Mouse (Mus musculus): ENCODE measurements around the gene Rab44.

Rab44 gene

DNA sequence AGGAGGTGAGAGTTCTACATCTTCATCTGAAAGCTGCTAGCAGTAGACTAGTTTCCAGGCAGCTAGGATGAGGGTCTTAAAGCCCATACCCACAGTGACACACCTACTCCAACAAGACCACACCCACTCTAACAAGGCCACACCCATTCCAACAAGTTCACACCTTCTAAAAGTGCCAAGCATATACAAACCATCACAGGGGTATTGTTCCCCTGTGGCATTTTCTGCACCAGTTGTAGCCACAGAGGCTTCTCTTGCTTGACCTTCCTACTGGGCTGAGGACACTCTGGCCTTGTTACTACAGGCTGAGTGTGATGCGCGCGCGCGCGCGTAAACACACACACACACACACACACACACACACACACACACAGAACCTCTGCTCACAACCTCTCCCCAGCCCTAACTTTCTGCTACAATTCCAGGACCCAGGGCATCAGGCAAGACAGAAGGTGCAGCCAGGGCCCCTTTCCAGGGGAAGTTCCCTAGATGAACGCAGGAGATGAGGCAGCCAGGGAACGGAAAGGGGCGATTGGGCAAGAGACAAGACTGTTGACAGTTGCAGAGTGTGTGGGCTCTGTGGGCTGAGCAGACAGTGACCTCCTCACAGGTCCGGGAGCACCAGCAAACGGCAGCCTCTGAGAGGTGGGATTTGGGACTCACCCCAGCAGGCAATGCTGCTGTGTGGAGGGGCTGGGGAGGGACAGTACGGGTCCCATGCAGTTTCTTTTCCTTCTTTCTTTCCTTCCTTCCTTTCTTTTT lies at the start of gene Rab44:
Gene Rab44, plus strand, starts transcription at position 555 of the 762 bp plus-strand sequence.
- no peak for TF ChIP-seq GATA4 (IDR thresholded peaks at IDR 0.05; ENCODE audit: insufficient replicate concordance, low read length)

DNA sequence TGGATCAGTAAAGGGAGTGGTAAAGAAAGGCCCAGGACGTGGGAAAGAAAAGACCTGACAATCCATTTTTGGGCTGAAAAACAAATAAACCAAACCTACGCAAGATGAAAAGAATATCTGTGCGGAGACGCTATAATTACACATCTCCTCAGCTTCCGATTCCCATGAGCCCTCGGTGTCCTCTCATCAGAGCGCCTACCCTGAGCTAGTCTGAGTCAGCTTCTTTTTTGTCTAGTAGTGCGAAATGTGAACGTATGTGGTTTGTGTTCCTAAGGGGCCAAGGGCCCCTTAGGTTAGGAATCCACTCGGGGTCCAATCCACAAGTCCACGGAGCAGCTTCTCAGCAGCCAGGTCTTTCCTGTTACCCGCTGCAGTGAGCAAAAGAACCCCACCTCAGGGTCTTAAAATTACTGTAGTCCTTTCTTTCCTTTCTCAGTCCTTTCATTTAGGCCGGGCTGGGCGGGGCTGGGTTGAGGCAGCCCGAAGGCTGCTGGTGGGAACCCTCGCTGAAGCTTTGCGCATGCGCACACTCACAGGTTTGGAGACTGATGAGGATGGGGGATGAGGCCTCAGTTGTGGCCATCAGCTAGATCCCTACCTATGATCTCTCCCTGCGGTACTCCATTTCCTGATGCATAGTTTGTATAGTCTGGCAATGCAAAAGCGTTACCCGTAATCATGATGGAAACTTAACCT lies 48.6 kb upstream of the Rab44 start:
- no peak for TF ChIP-seq GATA4 (IDR thresholded peaks at IDR 0.05; ENCODE audit: insufficient replicate concordance, low read length)

DNA sequence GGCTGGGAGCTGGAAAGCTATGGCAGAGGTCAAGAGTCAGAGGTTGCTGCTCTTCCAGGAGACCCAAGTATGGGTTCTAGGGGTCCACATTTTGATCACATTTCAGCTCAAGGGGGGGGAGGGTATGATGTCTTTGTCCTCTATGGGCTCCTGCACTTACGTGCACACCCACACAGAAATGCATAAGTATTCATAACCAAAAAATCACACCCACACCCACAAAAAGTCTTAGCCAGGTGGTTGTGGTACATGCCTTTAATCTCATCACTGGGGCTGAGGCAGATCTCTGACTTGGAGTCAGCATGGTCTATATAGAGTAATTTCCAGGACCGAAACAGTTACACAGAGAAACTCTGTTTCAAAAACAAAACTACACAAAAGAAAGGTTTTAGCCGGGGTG lies 48.0 kb upstream of the Rab44 start:
- no peak for TF ChIP-seq GATA4 (IDR thresholded peaks at IDR 0.05; ENCODE audit: insufficient replicate concordance, low read length)

DNA sequence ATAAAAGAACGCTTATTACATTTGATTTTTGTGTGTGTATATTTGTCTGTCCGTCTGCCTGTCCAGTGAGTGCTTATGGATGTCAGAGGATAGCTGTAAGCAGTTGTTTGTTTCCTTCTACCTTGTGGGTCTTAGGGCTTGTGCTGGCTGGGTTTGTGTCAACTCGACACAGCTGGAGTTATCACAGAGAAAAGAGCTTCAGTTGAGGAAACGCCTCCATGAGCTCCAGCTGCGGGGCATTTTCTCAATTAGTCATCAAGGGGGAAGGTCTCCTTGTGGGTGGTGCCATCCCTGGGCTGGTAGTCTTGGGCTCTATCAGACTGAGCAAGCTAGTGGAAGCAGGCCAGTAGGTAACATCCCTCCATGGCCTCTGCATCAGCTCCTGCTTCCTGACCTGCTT lies 46.1 kb upstream of the Rab44 start:
- no peak for TF ChIP-seq GATA4 (IDR thresholded peaks at IDR 0.05; ENCODE audit: insufficient replicate concordance, low read length)

DNA sequence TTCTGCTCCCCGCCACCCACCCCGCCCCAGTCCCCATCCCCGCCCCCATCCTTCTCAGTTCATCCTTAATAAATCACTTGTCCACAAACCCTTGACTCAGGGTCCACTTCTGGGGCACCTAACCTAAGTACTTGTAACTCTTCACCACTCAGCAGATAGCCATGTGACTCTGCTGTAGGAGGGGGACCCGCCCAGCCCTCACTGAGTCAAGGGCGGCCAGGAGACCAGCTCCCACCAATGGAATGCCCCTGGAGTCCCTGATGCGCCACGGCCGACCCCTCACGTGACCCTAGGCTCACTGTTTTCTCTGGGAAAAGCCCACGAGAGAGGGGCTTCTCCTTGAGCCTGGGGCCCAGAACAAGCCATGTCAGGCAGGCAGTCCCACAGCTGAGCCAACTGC lies 44.9 kb upstream of the Rab44 start:
- no peak for TF ChIP-seq GATA4 (IDR thresholded peaks at IDR 0.05; ENCODE audit: insufficient replicate concordance, low read length)

DNA sequence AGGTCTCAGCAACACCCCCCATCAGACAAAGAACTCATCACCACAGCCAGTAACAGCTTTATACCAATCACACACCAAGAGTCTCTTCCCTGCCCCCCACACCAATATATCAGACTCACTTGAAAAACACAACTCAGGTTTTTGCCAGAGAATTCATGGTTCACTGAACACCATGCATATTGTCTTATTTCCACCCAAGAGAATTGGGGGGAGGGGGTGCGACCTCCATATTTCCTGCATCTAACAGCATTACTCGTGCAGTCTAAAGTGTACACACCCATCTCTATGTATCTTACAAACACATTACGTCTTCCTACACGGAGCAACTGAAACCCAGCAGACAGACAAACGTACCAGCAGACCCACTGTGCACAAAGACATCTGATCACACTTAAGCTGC lies 42.1 kb upstream of the Rab44 start:
- TF ChIP-seq GATA4 (IDR thresholded peaks at IDR 0.05; ENCODE audit: insufficient replicate concordance, low read length): no peak

DNA sequence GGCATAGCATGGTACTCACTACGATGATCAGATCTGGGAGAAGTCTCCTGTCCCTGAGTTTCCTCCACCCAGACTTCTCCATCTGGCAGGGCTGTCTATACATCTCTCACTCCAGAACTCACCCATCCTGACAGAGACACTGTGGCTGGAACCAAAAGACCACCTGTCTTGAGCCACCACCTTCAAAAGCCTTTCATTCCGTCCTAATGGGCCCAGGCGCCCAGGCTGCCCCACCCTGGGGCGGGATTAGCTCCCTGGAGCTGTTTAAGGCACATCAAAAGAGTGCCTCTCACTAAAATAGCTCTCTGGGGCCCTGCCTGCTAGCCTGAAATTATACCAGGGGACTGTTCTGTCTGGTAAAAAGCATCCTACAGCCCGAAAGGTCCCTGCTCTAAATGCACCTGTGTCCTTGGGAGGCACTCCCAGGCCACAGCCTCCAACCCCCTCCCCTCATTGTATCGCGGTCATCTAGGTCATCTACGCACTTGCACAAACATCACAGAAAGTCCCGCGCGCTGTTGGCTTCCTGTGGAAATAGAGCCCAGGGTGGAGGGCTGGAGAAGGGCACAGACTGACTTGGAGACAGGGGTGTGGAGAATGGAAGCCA lies 41.1 kb upstream of the Rab44 start:
- no peak for TF ChIP-seq GATA4 (IDR thresholded peaks at IDR 0.05; ENCODE audit: insufficient replicate concordance, low read length)

DNA sequence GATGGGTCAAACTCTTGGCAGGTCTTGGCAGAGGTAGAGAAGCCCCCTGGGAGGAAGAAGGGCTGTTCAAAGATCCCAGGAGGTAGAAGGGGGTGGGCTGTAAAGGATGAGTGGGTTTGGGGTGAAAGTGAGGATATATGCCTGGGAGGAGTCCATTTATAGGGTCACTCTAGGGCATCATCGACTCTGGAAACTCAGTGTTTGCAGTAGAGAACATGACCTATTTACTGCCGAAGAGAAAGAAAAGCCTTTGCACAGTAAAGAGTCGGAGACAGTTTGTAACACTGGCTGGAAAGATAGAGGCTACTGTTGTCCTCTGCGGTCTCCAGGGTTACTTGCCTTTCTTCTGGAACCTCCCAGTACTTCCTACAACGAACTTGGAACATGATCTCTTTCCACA lies 40.6 kb upstream of the Rab44 start:
- TF ChIP-seq GATA4 (IDR thresholded peaks at IDR 0.05; ENCODE audit: insufficient replicate concordance, low read length): no peak

DNA sequence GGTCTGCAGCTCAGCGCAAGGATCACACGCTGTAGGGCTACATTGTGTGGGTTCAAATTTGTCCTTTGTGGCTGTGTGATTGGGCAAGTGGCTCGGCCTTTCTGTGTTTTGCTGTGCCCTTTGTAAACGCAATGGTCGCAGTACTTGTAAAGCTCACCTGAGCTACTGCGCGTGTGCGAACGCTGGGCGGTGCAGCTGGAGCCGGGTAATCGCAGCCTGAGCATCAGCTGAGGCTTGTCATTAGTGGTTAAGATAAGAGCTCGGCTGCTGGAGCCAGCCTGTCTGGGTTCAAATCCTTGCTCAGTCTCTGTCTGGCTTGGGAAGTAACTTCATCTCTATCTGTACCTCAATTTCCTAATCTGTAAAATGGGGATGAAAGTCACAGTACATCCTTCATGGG lies 39.9 kb upstream of the Rab44 start:
- TF ChIP-seq GATA4 (IDR thresholded peaks at IDR 0.05; ENCODE audit: insufficient replicate concordance, low read length): no peak

DNA sequence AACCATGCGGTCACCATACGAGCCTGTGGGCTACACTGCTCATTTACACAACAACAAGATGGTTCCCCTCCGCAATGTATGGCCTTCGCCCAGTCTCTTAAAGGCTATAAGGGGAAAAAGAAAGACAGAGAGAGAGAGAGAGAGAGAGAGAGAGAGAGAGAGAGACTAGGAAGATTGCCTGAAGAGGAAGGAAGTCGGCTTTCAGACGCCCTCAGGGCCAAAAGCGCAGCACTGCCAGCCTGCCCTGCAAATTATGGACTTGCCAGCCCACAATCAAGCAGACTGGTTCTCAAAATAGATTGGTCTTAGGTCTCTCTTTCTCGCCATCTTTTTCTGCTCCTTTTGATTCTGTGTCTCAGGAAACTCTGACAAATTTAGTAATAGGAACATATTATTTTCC lies 37.7 kb upstream of the Rab44 start:
- no peak for TF ChIP-seq GATA4 (IDR thresholded peaks at IDR 0.05; ENCODE audit: insufficient replicate concordance, low read length)

DNA sequence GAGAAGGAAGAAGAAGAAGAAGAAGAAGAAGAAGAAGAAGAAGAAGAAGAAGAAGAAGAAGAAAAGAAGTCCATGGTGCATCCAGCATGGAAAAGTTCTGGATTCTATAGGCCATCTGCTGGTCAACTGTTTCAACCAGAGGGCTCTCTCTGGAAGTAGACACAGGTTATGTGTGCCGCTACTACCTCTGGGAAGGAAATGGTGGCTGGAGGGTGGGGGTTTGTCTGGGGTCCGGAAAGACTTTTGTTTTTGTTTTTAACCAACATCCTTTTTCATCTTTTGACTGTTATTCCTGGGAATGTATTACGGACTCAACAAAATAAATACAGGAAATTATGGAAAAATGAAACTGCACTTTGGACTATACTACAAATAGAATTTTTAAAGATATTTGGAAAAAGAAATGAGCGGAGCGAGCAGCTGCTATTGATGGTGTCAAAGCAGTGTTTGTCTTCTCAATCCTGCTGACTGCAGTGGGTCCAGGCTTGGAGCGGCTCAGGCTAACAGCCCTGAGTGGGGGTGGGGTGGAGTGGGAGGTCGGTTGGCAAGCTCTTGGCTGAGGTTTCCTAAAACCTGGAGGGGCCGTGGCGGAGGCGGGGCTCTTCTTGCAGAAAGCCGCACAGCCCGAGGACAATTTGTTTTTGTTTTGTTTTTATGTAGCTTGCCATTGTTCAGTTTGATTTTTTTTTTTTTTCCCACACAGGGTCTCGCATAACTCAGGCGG lies 36.0 kb upstream of the Rab44 start:
- TF ChIP-seq GATA4 (IDR thresholded peaks at IDR 0.05; ENCODE audit: insufficient replicate concordance, low read length): no peak

DNA sequence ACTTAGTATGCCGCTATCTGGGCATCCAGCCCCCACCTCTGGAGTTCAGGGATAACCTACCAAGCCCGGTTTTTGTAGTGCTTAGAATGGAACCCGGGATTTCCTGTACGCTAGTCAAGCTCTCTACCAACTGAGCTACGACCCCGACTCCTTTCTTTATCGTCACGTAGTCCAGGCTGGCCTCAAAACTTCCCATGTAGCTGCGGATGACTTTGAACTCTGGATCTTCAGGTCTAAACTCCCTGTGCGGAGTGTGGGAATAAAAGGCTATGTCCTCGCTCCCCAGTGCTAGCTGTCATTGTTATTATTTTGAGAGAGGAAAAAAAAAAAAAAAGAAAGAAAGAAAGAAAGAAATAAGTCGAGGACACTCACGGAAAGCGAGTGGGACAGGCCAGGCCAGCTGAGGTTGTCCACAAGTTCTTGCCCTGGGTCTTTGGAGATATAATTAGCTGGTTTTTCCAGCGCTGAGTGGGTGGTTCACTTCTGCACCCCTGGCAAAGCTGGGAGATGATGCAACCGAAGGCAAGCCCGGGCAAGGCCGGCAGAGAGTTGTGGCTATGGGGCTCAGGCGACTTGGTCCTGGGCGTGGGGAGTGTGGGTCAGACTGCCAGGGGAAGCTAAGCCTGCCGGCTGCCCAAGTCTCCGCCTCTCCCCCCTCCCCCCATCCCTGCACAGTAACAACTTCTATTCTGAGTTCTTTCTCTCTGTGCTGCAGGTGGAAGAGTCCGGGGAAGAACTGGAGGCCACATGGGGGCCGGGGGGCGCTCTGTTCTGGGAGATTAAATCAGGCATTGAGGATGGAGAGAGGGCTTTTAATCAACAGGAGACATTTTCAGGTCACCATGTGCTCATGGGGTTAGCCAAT lies 35.2 kb upstream of the Rab44 start:
- no peak for TF ChIP-seq GATA4 (IDR thresholded peaks at IDR 0.05; ENCODE audit: insufficient replicate concordance, low read length)

DNA sequence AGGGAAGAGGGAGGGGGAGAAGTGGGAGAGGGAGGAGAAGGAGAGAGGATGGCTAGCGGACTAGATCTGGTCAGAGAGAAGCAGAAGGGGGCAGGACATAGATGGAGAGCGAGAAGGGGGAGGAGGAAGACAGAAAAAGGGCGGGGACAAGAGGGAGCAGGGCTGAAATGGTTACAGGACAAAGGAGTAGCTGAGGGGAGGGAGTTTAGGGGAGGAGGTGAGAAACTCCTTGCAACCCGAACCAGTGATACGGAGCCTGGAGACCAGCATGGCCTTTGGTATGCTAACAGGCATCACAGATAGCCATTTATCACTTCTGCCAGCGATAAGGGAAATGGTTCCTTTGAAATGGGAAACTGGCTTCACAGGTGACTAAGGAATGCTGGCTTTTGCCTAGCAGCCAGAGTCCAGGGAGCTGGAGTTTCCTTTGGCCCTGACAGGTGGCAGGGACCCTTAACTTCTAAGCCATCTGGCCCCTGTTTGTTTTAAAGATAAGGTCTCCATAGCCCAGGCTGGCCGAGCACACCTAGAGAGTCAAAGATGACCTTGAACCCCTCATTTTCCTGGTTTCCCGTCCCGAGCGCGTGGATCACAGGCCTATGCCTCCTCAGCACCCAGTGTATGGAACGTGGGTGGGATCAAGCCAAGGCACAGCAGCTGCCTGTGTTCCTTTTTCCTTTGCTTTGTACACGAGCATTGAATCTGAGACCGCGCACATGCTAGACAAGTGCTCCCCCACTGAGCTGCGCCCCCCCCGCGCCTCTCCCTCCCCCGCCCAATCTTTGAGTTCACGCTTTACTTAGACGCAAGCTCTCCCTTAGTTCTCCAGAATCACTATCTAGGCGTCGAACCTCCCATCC lies 33.0 kb upstream of the Rab44 start:
- TF ChIP-seq GATA4 (IDR thresholded peaks at IDR 0.05; ENCODE audit: insufficient replicate concordance, low read length): no peak

Measured in liver, adult (tissue).